Mouse (Mus musculus) monocyte, adult 5-6 weeks (primary cell): ENCODE data around the gene Jpt1. TPM values are rescaled to one million over a fixed set of nuclear protein-coding genes. Genes with fewer than 3 reads are reported as not detected.
"Not testable (repeated sequence)": the region's sequence is repeated elsewhere in the genome, so short reads cannot be mapped to it uniquely, and the experiment has no call there.

Experiments
- ATAC-seq: fragments of 153-309, 156-312 bp; replicated peaks from 2 replicates; pipeline ENCODE4 v1.8.0; 2017; ENCODE audit warnings: mild to moderate bottlenecking; ENCODE audit not compliant: low TSS enrichment, insufficient number of reproducible peaks, severe bottlenecking, poor library complexity, low FRiP score
- total RNA-seq: library from RNA; stranded (forward); fragments of 200-1000, 200-491, 200-594 nt; gene quantifications from 3 replicates; pipeline ENCODE4 v1.2.3, GENCODE M21; 2017

Gene Jpt1
- total RNA-seq, 1 experiment from 2014 or later: 230 TPM

- 0 out of 2 replicates have a peak, but pooled peaks have one; percentile 0 for ATAC-seq
Observed at GRCm38 (mm10) chr11:115513271-115514237, 633 bp downstream of the Jpt1 start.

- peak; percentile 72 for ATAC-seq
Observed at GRCm38 (mm10) chr11:115512407-115513183, 1.6 kb downstream of the Jpt1 start.

GRCm38 (mm10) chr11:115512004-115512403 lies 2.2 kb downstream of the Jpt1 start:
- ATAC-seq: no peak

GRCm38 (mm10) chr11:115511121-115511520 lies 3.1 kb downstream of the Jpt1 start:
- ATAC-seq: no peak

- ATAC-seq: no peak
Observed at GRCm38 (mm10) chr11:115510507-115510888, 3.7 kb downstream of the Jpt1 start.

GRCm38 (mm10) chr11:115509773-115510506 lies 4.2 kb downstream of the Jpt1 start:
- ATAC-seq: no peak

GRCm38 (mm10) chr11:115508061-115508460 lies 6.1 kb downstream of the Jpt1 start:
- ATAC-seq: no peak

- ATAC-seq: no peak
Observed at GRCm38 (mm10) chr11:115506586-115506985, 7.6 kb downstream of the Jpt1 start.

GRCm38 (mm10) chr11:115502636-115503035 lies 11.6 kb downstream of the Jpt1 start:
- ATAC-seq: no peak

- ATAC-seq: not testable (repeated sequence)
Observed at GRCm38 (mm10) chr11:115496559-115496958, 17.6 kb downstream of the Jpt1 start.

GRCm38 (mm10) chr11:115492387-115492786 lies 21.8 kb downstream of the Jpt1 start:
- ATAC-seq: no peak

GRCm38 (mm10) chr11:115491356-115492083 lies 22.7 kb downstream of the Jpt1 start, which contains the start of gene Nt5c:
Gene Nt5c (minus strand): TSS chr11:115491862.
- peak; percentile 96 for ATAC-seq

- ATAC-seq: no peak
Observed at GRCm38 (mm10) chr11:115490441-115491355, 23.5 kb downstream of the Jpt1 start.

GRCm38 (mm10) chr11:115488551-115489104 lies 25.6 kb downstream of the Jpt1 start:
- no peak for ATAC-seq

- no peak for ATAC-seq
Observed at GRCm38 (mm10) chr11:115485155-115485554, 29.0 kb downstream of the Jpt1 start.

- ATAC-seq: peak; percentile 62; the same call in 1 of the 2 replicates
Observed at GRCm38 (mm10) chr11:115483726-115484125, 30.5 kb downstream of the Jpt1 start.

- ATAC-seq: no peak
Observed at GRCm38 (mm10) chr11:115483278-115483677, 30.9 kb downstream of the Jpt1 start.
